Mouse (Mus musculus) spleen, postnatal 4 days (tissue): ENCODE measurements around the gene Gtpbp1.
"Not testable (repeated sequence)": the region's sequence is repeated elsewhere in the genome, so short reads cannot be mapped to it uniquely, and the experiment has no call there.

Experiments used
- DNase-seq, 2 experiments: peaks; one replicate each; pipeline ENCODE4 v3.0.0; 2022; ENCODE audit warnings: low spot score in 2 of 2

Gtpbp1 gene

GRCm38 (mm10) chr15:79690426-79691022 lies at the start of gene Gtpbp1:
Gtpbp1 (plus strand) TSS chr15:79690845.
- DNase-seq = peak; percentile 93 to 94

GRCm38 (mm10) chr15:79641135-79641817 lies 49.4 kb upstream of the Gtpbp1 start:
- DNase-seq = no peak

GRCm38 (mm10) chr15:79645483-79645882 lies 45.2 kb upstream of the Gtpbp1 start:
- DNase-seq = no peak

GRCm38 (mm10) chr15:79648130-79648529 lies 42.5 kb upstream of the Gtpbp1 start:
- no peak for DNase-seq

- DNase-seq = peak; percentile 66 to 84
Measured at GRCm38 (mm10) chr15:79650569-79650968, 40.1 kb upstream of the Gtpbp1 start.

GRCm38 (mm10) chr15:79651481-79651880 lies 39.2 kb upstream of the Gtpbp1 start:
- DNase-seq = peak in 1 of 2 experiments; percentile 30

GRCm38 (mm10) chr15:79656451-79656850 lies 34.2 kb upstream of the Gtpbp1 start:
- no peak for DNase-seq

GRCm38 (mm10) chr15:79657837-79658530 lies 32.7 kb upstream of the Gtpbp1 start:
- peak; percentile 90 to 95 for DNase-seq

- DNase-seq = peak; percentile 95 to 99
Measured at GRCm38 (mm10) chr15:79658531-79659375, 31.9 kb upstream of the Gtpbp1 start, which contains the start of the genes Fam227a and Cby1. Fam227a (minus strand) TSS chr15:79658956. Cby1 (plus strand) TSS chr15:79659199.

- peak; percentile 63 to 85 for DNase-seq
Measured at GRCm38 (mm10) chr15:79661852-79662251, 28.8 kb upstream of the Gtpbp1 start.

GRCm38 (mm10) chr15:79664666-79665065 lies 26.0 kb upstream of the Gtpbp1 start:
- no peak for DNase-seq

GRCm38 (mm10) chr15:79669195-79669594 lies 21.4 kb upstream of the Gtpbp1 start:
- no peak for DNase-seq

- DNase-seq = peak; percentile 88 to 93
Measured at GRCm38 (mm10) chr15:79670249-79670971, 20.2 kb upstream of the Gtpbp1 start, which contains the start of gene Tomm22. Tomm22 (plus strand) TSS chr15:79670861.

GRCm38 (mm10) chr15:79670972-79671299 lies 19.7 kb upstream of the Gtpbp1 start:
- DNase-seq = no peak

- not testable (repeated sequence) for DNase-seq
Measured at GRCm38 (mm10) chr15:79671828-79672348, 18.8 kb upstream of the Gtpbp1 start.

- no peak for DNase-seq
Measured at GRCm38 (mm10) chr15:79677936-79678335, 12.7 kb upstream of the Gtpbp1 start.

GRCm38 (mm10) chr15:79681973-79682372 lies 8.7 kb upstream of the Gtpbp1 start:
- no peak for DNase-seq

- DNase-seq = no peak
Measured at GRCm38 (mm10) chr15:79683146-79683545, 7.5 kb upstream of the Gtpbp1 start.

GRCm38 (mm10) chr15:79683707-79684465 lies 6.8 kb upstream of the Gtpbp1 start:
- DNase-seq = no peak

- DNase-seq = no peak
Measured at GRCm38 (mm10) chr15:79684616-79685015, 6.0 kb upstream of the Gtpbp1 start.
